Mouse (Mus musculus) liver, adult 2 months (tissue): Measurements from ENCODE around the gene Inf2. TPM values are rescaled to one million over a fixed set of nuclear protein-coding genes. Genes with fewer than 3 reads are reported as not detected.

Experiments
- DNase-seq: peaks from one replicate; pipeline ENCODE4 v3.0.0-alpha.2; 2011; ENCODE audit warnings: low read depth, low spot score; ENCODE audit errors: extremely low read depth
- H3K27ac ChIP-seq: fragments of 200-500 bp; replicated peaks from 2 replicates; pipeline ENCODE4 v1.5.1; 2012; ENCODE audit warnings: low read depth, mild to moderate bottlenecking, control low read depth, inconsistent platforms, low read length; ENCODE audit not compliant: insufficient read depth
- H3K27me3 ChIP-seq: fragments of 200-500 bp; 2 replicates; pipeline ENCODE4 v1.6.1; 2012; ENCODE audit warnings: mild to moderate bottlenecking, moderate library complexity, low read length, inconsistent platforms; ENCODE audit not compliant: control insufficient read depth, insufficient read depth
- H3K36me3 ChIP-seq: fragments of 200-500 bp; 2 replicates; pipeline ENCODE4 v1.6.1; 2012; ENCODE audit warnings: low read length, inconsistent platforms; ENCODE audit not compliant: control insufficient read depth, insufficient read depth
- H3K4me1 ChIP-seq: fragments of 200-500 bp; 2 replicates; pipeline ENCODE4 v1.6.1; 2011; ENCODE audit warnings: low read length; ENCODE audit not compliant: control insufficient read depth, insufficient read depth
- H3K4me3 ChIP-seq: fragments of 200-500 bp; 2 replicates; pipeline ENCODE4 v1.5.1; 2011; ENCODE audit warnings: low read depth, mild to moderate bottlenecking, control low read depth, low read length, moderate library complexity; ENCODE audit not compliant: insufficient read depth
- H3K79me2 ChIP-seq: fragments of 200-500 bp; 2 replicates; pipeline ENCODE4 v1.6.1; 2012; ENCODE audit warnings: inconsistent platforms, mild to moderate bottlenecking, low read length, moderate library complexity; ENCODE audit not compliant: control insufficient read depth, insufficient read depth
- H3K9ac ChIP-seq: fragments of 200-500 bp; 2 replicates; pipeline ENCODE4 v1.6.1; 2012; ENCODE audit warnings: low read depth, mild to moderate bottlenecking, control low read depth, inconsistent platforms, low read length
- CTCF ChIP-seq: fragments of 200-500 bp; IDR thresholded peaks from 2 replicates; pipeline ENCODE4 v1.5.1; 2011; ENCODE audit warnings: low read depth, low read length, control low read depth
- POLR2A ChIP-seq: fragments of 200-500 bp; IDR thresholded peaks from 2 replicates; pipeline ENCODE4 v1.6.1; 2011; ENCODE audit warnings: low read length, control low read depth; ENCODE audit not compliant: insufficient read depth; ENCODE audit errors: extremely low read depth
- WGBS: fragments of 180-500 bp; shearing (Covaris S2); methylation state at CpG from one replicate; pipeline ENCODE4 v1.1.7; 2018; 5-methylcytosine and 5-hydroxymethylcytosine counted together
- polyA plus RNA-seq: library from polyadenylated mRNA; depleted of rRNA; stranded (reverse); fragments of >200 nt; gene quantifications from 2 replicates; pipeline ENCODE4 v1.2.3, GENCODE M21; 2012; rRNA removed
- total RNA-seq: library from RNA; depleted of rRNA; stranded (reverse); fragments of >200 nt; gene quantifications from 2 replicates; pipeline ENCODE4 v1.2.3, GENCODE M21; 2014; rRNA removed

Inf2 gene
- total and polyA plus RNA-seq, 2 experiments, result 15.5 to 24.6 TPM

GRCm38 (mm10) chr12:112661851-112662250 lies 73.3 kb downstream of the Inf2 start:
- H3K9ac ChIP-seq, result no peak overlapping the region
- peaks cover 6% of the 10 kb centered on the region; the same call in 1 of the 2 replicates for H3K36me3 ChIP-seq
- DNase-seq, result no peak
- 88% methylated on average over 9 of the region's 9 CpGs for WGBS
- H3K4me1 ChIP-seq, result peaks cover 7% of the 10 kb centered on the region
- no peak overlapping the region for H3K4me3 ChIP-seq
- no peaks in the 10 kb centered on the region for H3K27me3 ChIP-seq
- peaks cover 30% of the 10 kb centered on the region; the same call in 1 of the 2 replicates for H3K79me2 ChIP-seq
- TF ChIP-seq POLR2A (no peak), CTCF (no peak)
- no peak overlapping the region for H3K27ac ChIP-seq

- 95% methylated on average over 11 of the region's 11 CpGs for WGBS
Observed at GRCm38 (mm10) chr12:112663303-112663702, 74.7 kb downstream of the Inf2 start.

GRCm38 (mm10) chr12:112663716-112664115 lies 75.1 kb downstream of the Inf2 start:
- WGBS, result 96% methylated on average over 12 of the region's 12 CpGs
- Histone ChIP-seq H3K36me3 (peaks cover 2% of the 10 kb centered on the region; the same call in 1 of the 2 replicates), H3K4me1 (peaks cover 15% of the 10 kb centered on the region), H3K9ac (no peak overlapping the region), H3K79me2 (peaks cover 40% of the 10 kb centered on the region; the same call in 1 of the 2 replicates), H3K27me3 (no peaks in the 10 kb centered on the region), H3K27ac (no peak overlapping the region), H3K4me3 (no peak overlapping the region)
- TF ChIP-seq CTCF (no peak), POLR2A (no peak)
- DNase-seq, result no peak

More at GRCm38 (mm10) chr12:112663303-112663702, 74.7 kb downstream of the Inf2 start:
- peaks cover 2% of the 10 kb centered on the region; the same call in 1 of the 2 replicates for H3K36me3 ChIP-seq
- no peak overlapping the region for H3K4me3 ChIP-seq
- peaks cover 36% of the 10 kb centered on the region; the same call in 1 of the 2 replicates for H3K79me2 ChIP-seq
- no peaks in the 10 kb centered on the region for H3K27me3 ChIP-seq
- no peak for DNase-seq
- no peak overlapping the region for H3K27ac ChIP-seq
- no peak for TF ChIP-seq POLR2A
- no peak for TF ChIP-seq CTCF
- no peak overlapping the region for H3K9ac ChIP-seq
- peaks cover 11% of the 10 kb centered on the region for H3K4me1 ChIP-seq

GRCm38 (mm10) chr12:112664124-112664523 lies 75.5 kb downstream of the Inf2 start:
- Histone ChIP-seq H3K4me1 (peaks cover 19% of the 10 kb centered on the region), H3K36me3 (peaks cover 2% of the 10 kb centered on the region; the same call in 1 of the 2 replicates), H3K79me2 (peaks cover 40% of the 10 kb centered on the region; the same call in 1 of the 2 replicates), H3K27ac (no peak overlapping the region), H3K27me3 (no peaks in the 10 kb centered on the region), H3K4me3 (no peak overlapping the region), H3K9ac (no peak overlapping the region)
- DNase-seq, result no peak
- 82% methylated on average over 2 of the region's 2 CpGs for WGBS
- TF ChIP-seq CTCF (no peak), POLR2A (no peak)

GRCm38 (mm10) chr12:112664656-112665055 lies 76.1 kb downstream of the Inf2 start:
- WGBS, result 78% methylated on average over 5 of the region's 5 CpGs
- H3K4me1 ChIP-seq, result peaks cover 19% of the 10 kb centered on the region
- no peak overlapping the region for H3K9ac ChIP-seq

More at GRCm38 (mm10) chr12:112664656-112665055, 76.1 kb downstream of the Inf2 start:
- no peak overlapping the region for H3K4me3 ChIP-seq
- H3K79me2 ChIP-seq, result peaks cover 42% of the 10 kb centered on the region
- DNase-seq, result no peak
- H3K27me3 ChIP-seq, result no peaks in the 10 kb centered on the region
- 0 out of 2 replicates have a peak, but pooled peaks cover 2% of the 10 kb centered on the region for H3K36me3 ChIP-seq
- H3K27ac ChIP-seq, result no peak overlapping the region
- TF ChIP-seq CTCF, result no peak
- TF ChIP-seq POLR2A, result no peak

Other genes with a start within 250 kb of the Inf2 start
- gene A530016L24Rik, start 99.3 kb upstream of the Inf2 start, total RNA-seq, result 0.07 and 0.09 TPM in 2 replicates
- 0.07 TPM in 2 replicates for gene A530016L24Rik, start 99.3 kb upstream of the Inf2 start, polyA plus RNA-seq
- gene Tmem179, start 72.0 kb upstream of the Inf2 start, total RNA-seq, result 0.07 TPM in 1 of 2 replicates, not detected in the other
- not detected in 2 replicates for gene Tmem179, start 72.0 kb upstream of the Inf2 start, polyA plus RNA-seq
- gene Adssl1, start 31.3 kb downstream of the Inf2 start, total RNA-seq, result 20.5 and 21.7 TPM in 2 replicates
- 26.1 and 26.7 TPM in 2 replicates for gene Adssl1, start 31.3 kb downstream of the Inf2 start, polyA plus RNA-seq
- 11.5 and 15.4 TPM in 2 replicates for gene Siva1, start 55.9 kb downstream of the Inf2 start, total RNA-seq
- gene Siva1, start 55.9 kb downstream of the Inf2 start, polyA plus RNA-seq, result 12.8 and 14.9 TPM in 2 replicates
- 30.5 and 31.8 TPM in 2 replicates for gene Akt1, start 86.1 kb downstream of the Inf2 start, total RNA-seq
- 56.7 and 60.5 TPM in 2 replicates for gene Akt1, start 86.1 kb downstream of the Inf2 start, polyA plus RNA-seq
- gene Zbtb42, start 90.0 kb downstream of the Inf2 start, total RNA-seq, result 0.83 and 1.9 TPM in 2 replicates
- 7.9 and 10.1 TPM in 2 replicates for gene Zbtb42, start 90.0 kb downstream of the Inf2 start, polyA plus RNA-seq
- gene Cep170b, start 131.7 kb downstream of the Inf2 start, total RNA-seq, result 7.9 and 9.5 TPM in 2 replicates
- gene Cep170b, start 131.7 kb downstream of the Inf2 start, polyA plus RNA-seq, result 26.2 and 29.7 TPM in 2 replicates
- gene Pld4, start 171.9 kb downstream of the Inf2 start, total RNA-seq, result 8.5 and 9.5 TPM in 2 replicates
- 10.0 and 20.5 TPM in 2 replicates for gene Pld4, start 171.9 kb downstream of the Inf2 start, polyA plus RNA-seq
- 0.18 and 0.54 TPM in 2 replicates for gene Ahnak2, start 213.9 kb downstream of the Inf2 start, total RNA-seq
- 0.13 and 0.16 TPM in 2 replicates for gene Ahnak2, start 213.9 kb downstream of the Inf2 start, polyA plus RNA-seq
- 0.09 and 0.27 TPM in 2 replicates for gene Clba1, start 220.2 kb downstream of the Inf2 start, total RNA-seq
- 0.42 and 0.60 TPM in 2 replicates for gene Clba1, start 220.2 kb downstream of the Inf2 start, polyA plus RNA-seq
- gene Cdca4, start 240.6 kb downstream of the Inf2 start, total RNA-seq, result 3.5 and 4.0 TPM in 2 replicates
- gene Cdca4, start 240.6 kb downstream of the Inf2 start, polyA plus RNA-seq, result 3.7 and 5.0 TPM in 2 replicates